Mouse (Mus musculus): Measurements from ENCODE around the gene Tbl3. TPM values are rescaled to one million over a fixed set of nuclear protein-coding genes. Genes with fewer than 3 reads are reported as not detected.

Gene Tbl3
- polyA plus RNA-seq, 2 experiments: 26.8 to 31.3 TPM

- WGBS (ENCODE audit: insufficient replicate concordance): 17% methylated on average over 7 of the region's 7 CpGs
- Histone ChIP-seq H3K9me3 (ENCODE audit: control insufficient read depth, low read length) (no peaks in the 10 kb centered on the region), H3K9ac (replicated peaks) (no peak overlapping the region), H3K4me3 (ENCODE audit: insufficient read depth in 1 of 2, low read depth in 2 of 2, low read length in 2 of 2) (no peak overlapping the region), H3K4me1 (replicated peaks; ENCODE audit: control insufficient read depth in 2 of 2, insufficient read depth in 2 of 2, low read length in 1 of 2) (0 out of 4 replicates have a peak, but pooled peaks cover 0 to 3% of the 10 kb centered on the region in 2 experiments), H3K27me3 (ENCODE audit: control insufficient read depth, insufficient read depth, low read length) (peaks cover 11% of the 10 kb centered on the region), H3K36me3 (replicated peaks; ENCODE audit: control insufficient read depth, insufficient read depth, low read depth) (no peaks in the 10 kb centered on the region), H3K4me2 (ENCODE audit: low read depth) (no peak overlapping the region), H3K27ac (no peak overlapping the region)
- ATAC-seq (ENCODE audit: insufficient read depth) (peak; percentile 44; the same call in 1 of the 2 replicates), DNase-seq (ENCODE audit: low read depth in 3 of 3, low spot score in 3 of 3) (peak; percentile 62 to 74 (median 65))
- no peak for TF ChIP-seq EP300 (IDR thresholded peaks at IDR 0.05; ENCODE audit: low read depth)
- peak; percentile 93 for TF ChIP-seq CTCF (IDR thresholded peaks at IDR 0.05; ENCODE audit: low read depth)
These were observed 38.4 kb upstream of the Tbl3 start for GRCm38 (mm10) chr17:24745526-24746497.

- Histone ChIP-seq H3K9me3 (ENCODE audit: control insufficient read depth, low read length) (no peaks in the 10 kb centered on the region), H3K4me1 (replicated peaks; ENCODE audit: control insufficient read depth in 2 of 2, insufficient read depth in 2 of 2, low read length in 1 of 2) (0 out of 4 replicates have a peak, but pooled peaks cover 0 to 3% of the 10 kb centered on the region in 2 experiments), H3K36me3 (replicated peaks; ENCODE audit: control insufficient read depth, insufficient read depth, low read depth) (no peaks in the 10 kb centered on the region; the same call in 1 of the 2 replicates), H3K4me2 (ENCODE audit: low read depth) (no peak overlapping the region), H3K4me3 (ENCODE audit: insufficient read depth in 1 of 2, low read depth in 2 of 2, low read length in 2 of 2) (no peak overlapping the region), H3K27ac (no peak overlapping the region), H3K27me3 (ENCODE audit: control insufficient read depth, insufficient read depth, low read length) (no peaks in the 10 kb centered on the region; the same call in 1 of the 2 replicates), H3K9ac (replicated peaks) (no peak overlapping the region)
- TF ChIP-seq CTCF (IDR thresholded peaks at IDR 0.05; ENCODE audit: low read depth) (no peak), EP300 (IDR thresholded peaks at IDR 0.05; ENCODE audit: low read depth) (no peak)
- 65% methylated on average over 3 of the region's 3 CpGs for WGBS (ENCODE audit: insufficient replicate concordance)
- DNase-seq (ENCODE audit: low read depth in 3 of 3, low spot score in 3 of 3): no peak
- no peak for ATAC-seq (ENCODE audit: insufficient read depth)
These were observed 36.9 kb upstream of the Tbl3 start for GRCm38 (mm10) chr17:24744381-24744780.

- Histone ChIP-seq H3K27ac (no peak overlapping the region), H3K27me3 (ENCODE audit: control insufficient read depth, insufficient read depth, low read length) (no peaks in the 10 kb centered on the region; the same call in 1 of the 2 replicates), H3K4me2 (ENCODE audit: low read depth) (no peak overlapping the region), H3K36me3 (replicated peaks; ENCODE audit: control insufficient read depth, insufficient read depth, low read depth) (no peaks in the 10 kb centered on the region; the same call in 1 of the 2 replicates), H3K9me3 (ENCODE audit: control insufficient read depth, low read length) (no peaks in the 10 kb centered on the region), H3K9ac (replicated peaks) (no peak overlapping the region), H3K4me3 (ENCODE audit: insufficient read depth in 1 of 2, low read depth in 2 of 2, low read length in 2 of 2) (no peak overlapping the region), H3K4me1 (replicated peaks; ENCODE audit: control insufficient read depth in 2 of 2, insufficient read depth in 2 of 2, low read length in 1 of 2) (0 out of 4 replicates have a peak, but pooled peaks cover 0 to 3% of the 10 kb centered on the region in 2 experiments)
- TF ChIP-seq CTCF (IDR thresholded peaks at IDR 0.05; ENCODE audit: low read depth): no peak
- no peak for TF ChIP-seq EP300 (IDR thresholded peaks at IDR 0.05; ENCODE audit: low read depth)
- no peak for ATAC-seq (ENCODE audit: insufficient read depth)
- WGBS (ENCODE audit: insufficient replicate concordance): 65% methylated on average over 5 of the region's 5 CpGs
- DNase-seq (ENCODE audit: low read depth in 3 of 3, low spot score in 3 of 3): no peak
These were observed 36.4 kb upstream of the Tbl3 start for GRCm38 (mm10) chr17:24743896-24744295.

GRCm38 (mm10) chr17:24742307-24742706 is 34.8 kb upstream of the Tbl3 start:
- ATAC-seq (ENCODE audit: insufficient read depth) (no peak), DNase-seq (ENCODE audit: low read depth in 3 of 3, low spot score in 3 of 3) (no peak)
- H3K4me2 ChIP-seq (ENCODE audit: low read depth): no peak overlapping the region
- no peak overlapping the region for H3K9ac ChIP-seq (replicated peaks)
- no peaks in the 10 kb centered on the region for H3K9me3 ChIP-seq (ENCODE audit: control insufficient read depth, low read length)
- TF ChIP-seq EP300 (IDR thresholded peaks at IDR 0.05; ENCODE audit: low read depth) (no peak), CTCF (IDR thresholded peaks at IDR 0.05; ENCODE audit: low read depth) (no peak)
- peaks cover 9 to 13% of the 10 kb centered on the region in 2 experiments for H3K4me1 ChIP-seq (replicated peaks; ENCODE audit: control insufficient read depth in 2 of 2, insufficient read depth in 2 of 2, low read length in 1 of 2)
- H3K4me3 ChIP-seq (ENCODE audit: insufficient read depth in 1 of 2, low read depth in 2 of 2, low read length in 2 of 2): no peak overlapping the region
- H3K36me3 ChIP-seq (replicated peaks; ENCODE audit: control insufficient read depth, insufficient read depth, low read depth): no peaks in the 10 kb centered on the region; the same call in 1 of the 2 replicates
- no peak overlapping the region for H3K27ac ChIP-seq
- 60% methylated on average over 8 of the region's 8 CpGs for WGBS (ENCODE audit: insufficient replicate concordance)
- H3K27me3 ChIP-seq (ENCODE audit: control insufficient read depth, insufficient read depth, low read length): no peaks in the 10 kb centered on the region; the same call in 1 of the 2 replicates

- no peaks in the 10 kb centered on the region for H3K27me3 ChIP-seq (ENCODE audit: control insufficient read depth, insufficient read depth, low read length)
- H3K4me1 ChIP-seq (replicated peaks; ENCODE audit: control insufficient read depth in 2 of 2, insufficient read depth in 2 of 2, low read length in 1 of 2): peaks cover 17 to 23% of the 10 kb centered on the region in 2 experiments
- 74% methylated on average over 8 of the region's 8 CpGs for WGBS (ENCODE audit: insufficient replicate concordance)
- no peak for DNase-seq (ENCODE audit: low read depth in 3 of 3, low spot score in 3 of 3)
- H3K9me3 ChIP-seq (ENCODE audit: control insufficient read depth, low read length): no peaks in the 10 kb centered on the region
- TF ChIP-seq EP300 (IDR thresholded peaks at IDR 0.05; ENCODE audit: low read depth) (no peak), CTCF (IDR thresholded peaks at IDR 0.05; ENCODE audit: low read depth) (no peak)
- H3K36me3 ChIP-seq (replicated peaks; ENCODE audit: control insufficient read depth, insufficient read depth, low read depth): no peaks in the 10 kb centered on the region; the same call in 1 of the 2 replicates
- no peak overlapping the region for H3K9ac ChIP-seq (replicated peaks)
- no peak overlapping the region for H3K4me3 ChIP-seq (ENCODE audit: insufficient read depth in 1 of 2, low read depth in 2 of 2, low read length in 2 of 2)
- no peak for ATAC-seq (ENCODE audit: insufficient read depth)
- H3K4me2 ChIP-seq (ENCODE audit: low read depth): no peak overlapping the region
- H3K27ac ChIP-seq: no peak overlapping the region
These were observed 32.5 kb upstream of the Tbl3 start for GRCm38 (mm10) chr17:24739926-24740325.

Measured in liver, embryonic 14.5 days (tissue).